Mouse (Mus musculus) forebrain, embryonic 13.5 days (tissue): Measurements from ENCODE around the gene Mrps10. TPM values are rescaled to one million over a fixed set of nuclear protein-coding genes. Genes with fewer than 3 reads are reported as not detected.
"Not testable (repeated sequence)": the region's sequence is repeated elsewhere in the genome, so short reads cannot be mapped to it uniquely, and the experiment has no call there.

Source experiments
- ATAC-seq: fragments of 200-750 bp; cut with Nextera tagmentation; 2 replicates; pipeline ENCODE4 v1.8.0; 2017
- H3K27ac ChIP-seq: fragments of 300-500 bp; sonication (generic); 2 replicates; pipeline ENCODE4 v1.5.1; 2015; ENCODE audit warnings: inconsistent platforms, mild to moderate bottlenecking, moderate library complexity
- H3K27me3 ChIP-seq: fragments of 300-500 bp; sonication (generic); 2 replicates; pipeline ENCODE4 v1.6.1; 2015; ENCODE audit warnings: mild to moderate bottlenecking, inconsistent platforms
- H3K36me3 ChIP-seq: fragments of 300-500 bp; sonication (generic); 2 replicates; pipeline ENCODE4 v1.6.1; 2015; ENCODE audit warnings: mild to moderate bottlenecking, inconsistent platforms; ENCODE audit not compliant: poor library complexity, severe bottlenecking
- H3K4me1 ChIP-seq: fragments of 300-500 bp; sonication (generic); 2 replicates; pipeline ENCODE4 v1.6.1; 2015; ENCODE audit warnings: inconsistent platforms
- H3K4me2 ChIP-seq: fragments of 300-500 bp; sonication (generic); 2 replicates; pipeline ENCODE4 v1.6.1; 2015; ENCODE audit warnings: inconsistent platforms, mild to moderate bottlenecking, moderate library complexity
- H3K4me3 ChIP-seq: fragments of 300-500 bp; sonication (generic); 2 replicates; pipeline ENCODE4 v1.5.1; 2015; ENCODE audit warnings: mild to moderate bottlenecking, inconsistent platforms
- H3K9ac ChIP-seq: fragments of 300-500 bp; sonication (generic); 2 replicates; pipeline ENCODE4 v1.6.1; 2015; ENCODE audit warnings: mild to moderate bottlenecking, inconsistent platforms
- H3K9me3 ChIP-seq: fragments of 300-500 bp; sonication (generic); replicated peaks from 2 replicates; pipeline ENCODE4 v1.6.1; 2016; ENCODE audit warnings: inconsistent platforms
- WGBS: fragments of 180-500 bp; shearing (Covaris S2); methylation state at CpG from one replicate; pipeline ENCODE4 v1.1.7; 2015; 5-methylcytosine and 5-hydroxymethylcytosine counted together
- polyA plus RNA-seq: library from polyadenylated mRNA; unstranded; fragments of >200 nt; fragmentation: Nextera tagmentation; extraction: Ambion mirVana; gene quantifications from 2 replicates; pipeline ENCODE4 v1.2.1, GENCODE M21; 2015

The Mrps10 gene
- polyA plus RNA-seq, 1 experiment from 2014 or later, result 78.7 TPM

- 29% methylated on average over 10 of the region's 10 CpGs for WGBS
- Histone ChIP-seq H3K9me3 (no peaks in the 10 kb centered on the region), H3K4me2 (no peak within 1 kb of the TSS), H3K27ac (no peak within 1 kb of the TSS), H3K27me3 (no peaks in the 10 kb centered on the region), H3K36me3 (peaks cover 2% of the 10 kb centered on the region; the same call in 1 of the 2 replicates), H3K9ac (no peak within 1 kb of the TSS), H3K4me3 (no peak within 1 kb of the TSS), H3K4me1 (0 out of 2 replicates have a peak, but pooled peaks cover 3% of the 10 kb centered on the region)
- ATAC-seq, result no peak
These were observed 16.5 kb downstream of the Mrps10 start, which contains the start of gene Guca1b for GRCm38 (mm10) chr17:47385145-47385544. TSS of gene Guca1b (plus strand) at chr17:47385393.

- Histone ChIP-seq H3K4me1 (0 out of 2 replicates have a peak, but pooled peaks cover 3% of the 10 kb centered on the region), H3K9ac (no peak overlapping the region), H3K36me3 (no peaks in the 10 kb centered on the region), H3K27ac (no peak overlapping the region), H3K9me3 (no peaks in the 10 kb centered on the region), H3K4me2 (no peak overlapping the region), H3K27me3 (0 out of 2 replicates have a peak, but pooled peaks cover under 1% of the 10 kb centered on the region), H3K4me3 (no peak overlapping the region)
- 62% methylated on average over 4 of the region's 4 CpGs for WGBS
- ATAC-seq, result no peak
These were observed 18.0 kb downstream of the Mrps10 start for GRCm38 (mm10) chr17:47386649-47387048.

GRCm38 (mm10) chr17:47394223-47394869 is 25.7 kb downstream of the Mrps10 start:
- ATAC-seq, result no peak
- H3K4me2 ChIP-seq, result peak overlapping the region; percentile 41
- peaks cover 4% of the 10 kb centered on the region; the same call in 1 of the 2 replicates for H3K4me1 ChIP-seq
- H3K36me3 ChIP-seq, result no peaks in the 10 kb centered on the region
- WGBS, result 29% methylated on average over 24 of the region's 24 CpGs
- peak overlapping the region; percentile 10; the same call in 1 of the 2 replicates for H3K4me3 ChIP-seq
- H3K9ac ChIP-seq, result no peak overlapping the region
- no peak overlapping the region for H3K27ac ChIP-seq
- no peaks in the 10 kb centered on the region; the same call in 1 of the 2 replicates for H3K9me3 ChIP-seq
- H3K27me3 ChIP-seq, result peaks cover 63% of the 10 kb centered on the region

GRCm38 (mm10) chr17:47395376-47395913 is 26.8 kb downstream of the Mrps10 start:
- no peak overlapping the region for H3K27ac ChIP-seq
- no peaks in the 10 kb centered on the region; the same call in 1 of the 2 replicates for H3K9me3 ChIP-seq
- H3K4me2 ChIP-seq, result peak overlapping the region; percentile 41
- H3K27me3 ChIP-seq, result peaks cover 74% of the 10 kb centered on the region
- 3% methylated on average over 18 of the region's 20 CpGs for WGBS
- peak; percentile 51 for ATAC-seq
- H3K9ac ChIP-seq, result no peak overlapping the region
- peaks cover 4% of the 10 kb centered on the region; the same call in 1 of the 2 replicates for H3K4me1 ChIP-seq
- no peaks in the 10 kb centered on the region for H3K36me3 ChIP-seq
- peak overlapping the region; percentile 21 for H3K4me3 ChIP-seq

- H3K4me3 ChIP-seq, result no peak overlapping the region
- no peak for ATAC-seq
- no peak overlapping the region for H3K9ac ChIP-seq
- H3K9me3 ChIP-seq, result no peaks in the 10 kb centered on the region
- WGBS, result 83% methylated on average over 8 of the region's 8 CpGs
- peaks cover 4% of the 10 kb centered on the region; the same call in 1 of the 2 replicates for H3K4me1 ChIP-seq
- H3K36me3 ChIP-seq, result no peaks in the 10 kb centered on the region
- peaks cover 61% of the 10 kb centered on the region for H3K27me3 ChIP-seq
- H3K27ac ChIP-seq, result no peak overlapping the region
- no peak overlapping the region for H3K4me2 ChIP-seq
These were observed 30.4 kb downstream of the Mrps10 start for GRCm38 (mm10) chr17:47399091-47399490.

- ATAC-seq, result no peak
- H3K4me2 ChIP-seq, result no peak within 1 kb of the TSS
- no peak within 1 kb of the TSS for H3K27ac ChIP-seq
- H3K9ac ChIP-seq, result no peak within 1 kb of the TSS
- WGBS, result 13% methylated on average over 10 of the region's 10 CpGs
- peaks cover 52% of the 10 kb centered on the region for H3K27me3 ChIP-seq
- H3K36me3 ChIP-seq, result no peaks in the 10 kb centered on the region
- no peak within 1 kb of the TSS for H3K4me3 ChIP-seq
- no peaks in the 10 kb centered on the region for H3K9me3 ChIP-seq
- 0 out of 2 replicates have a peak, but pooled peaks cover 2% of the 10 kb centered on the region for H3K4me1 ChIP-seq
These were observed 31.8 kb downstream of the Mrps10 start, which contains the start of gene Guca1a for GRCm38 (mm10) chr17:47400451-47400850. TSS of gene Guca1a (minus strand) at chr17:47400584.

GRCm38 (mm10) chr17:47407717-47408557 is 39.2 kb downstream of the Mrps10 start:
- WGBS, result 67% methylated on average over 10 of the region's 10 CpGs
- H3K9ac ChIP-seq, result no peak overlapping the region
- H3K9me3 ChIP-seq, result no peaks in the 10 kb centered on the region
- no peaks in the 10 kb centered on the region for H3K4me1 ChIP-seq
- H3K27me3 ChIP-seq, result peaks cover 68% of the 10 kb centered on the region
- ATAC-seq, result no peak
- H3K4me3 ChIP-seq, result no peak overlapping the region
- H3K27ac ChIP-seq, result no peak overlapping the region
- H3K36me3 ChIP-seq, result no peaks in the 10 kb centered on the region
- H3K4me2 ChIP-seq, result no peak overlapping the region

GRCm38 (mm10) chr17:47408558-47408898 is 39.8 kb downstream of the Mrps10 start:
- Histone ChIP-seq H3K4me2 (no peak overlapping the region), H3K9ac (no peak overlapping the region), H3K36me3 (no peaks in the 10 kb centered on the region), H3K27ac (no peak overlapping the region), H3K27me3 (peaks cover 74% of the 10 kb centered on the region), H3K4me3 (no peak overlapping the region), H3K9me3 (no peaks in the 10 kb centered on the region), H3K4me1 (no peaks in the 10 kb centered on the region)
- ATAC-seq, result no peak; the same call in 1 of the 2 replicates
- 18% methylated on average over 8 of the region's 8 CpGs for WGBS

GRCm38 (mm10) chr17:47409897-47410861 is 41.5 kb downstream of the Mrps10 start:
- not testable (repeated sequence) for H3K9ac ChIP-seq, H3K9me3 ChIP-seq, H3K27ac ChIP-seq, H3K4me1 ChIP-seq, H3K36me3 ChIP-seq
- H3K4me2 ChIP-seq, result peak overlapping the region; percentile 60
- H3K27me3 ChIP-seq, result peaks cover 80% of the 10 kb centered on the region
- ATAC-seq, result peak; percentile 57
- WGBS, result 3% methylated on average over 74 of the region's 74 CpGs
- peak overlapping the region; percentile 35 for H3K4me3 ChIP-seq

- H3K4me3 ChIP-seq, result no peak overlapping the region
- H3K36me3 ChIP-seq, result no peaks in the 10 kb centered on the region
- no peak for ATAC-seq
- no peak overlapping the region for H3K4me2 ChIP-seq
- no peak overlapping the region for H3K27ac ChIP-seq
- no peak overlapping the region for H3K9ac ChIP-seq
- 65% methylated on average over 2 of the region's 2 CpGs for WGBS
- no peaks in the 10 kb centered on the region for H3K27me3 ChIP-seq
- H3K4me1 ChIP-seq, result no peaks in the 10 kb centered on the region
- H3K9me3 ChIP-seq, result no peaks in the 10 kb centered on the region; the same call in 1 of the 2 replicates
These were observed 51.5 kb downstream of the Mrps10 start for GRCm38 (mm10) chr17:47420195-47420594.

- 78% methylated on average over 3 of the region's 3 CpGs for WGBS
- no peak overlapping the region for H3K9ac ChIP-seq
- no peaks in the 10 kb centered on the region for H3K36me3 ChIP-seq
- no peak overlapping the region for H3K4me3 ChIP-seq
- H3K4me1 ChIP-seq, result no peaks in the 10 kb centered on the region
- no peaks in the 10 kb centered on the region for H3K27me3 ChIP-seq
- no peaks in the 10 kb centered on the region for H3K9me3 ChIP-seq
- no peak for ATAC-seq
- H3K4me2 ChIP-seq, result no peak overlapping the region
- H3K27ac ChIP-seq, result no peak overlapping the region
These were observed 52.9 kb downstream of the Mrps10 start for GRCm38 (mm10) chr17:47421566-47421965.
